Mouse (Mus musculus) thymus, postnatal 25 days (tissue): Measurements from ENCODE around the gene Dab1.

Experiments used
- DNase-seq: peaks from one replicate; pipeline ENCODE4 v3.0.0; 2022

The Dab1 gene

GRCm38 (mm10) chr4:104705664-104706645 is 1086.8 kb downstream of the Dab1 start:
- no peak for DNase-seq

- no peak for DNase-seq
These were observed 1093.4 kb downstream of the Dab1 start for GRCm38 (mm10) chr4:104712338-104713083.

- DNase-seq, result no peak
These were observed 1095.9 kb downstream of the Dab1 start for GRCm38 (mm10) chr4:104714925-104715519.

- no peak for DNase-seq
These were observed 1096.7 kb downstream of the Dab1 start for GRCm38 (mm10) chr4:104715857-104716256.

GRCm38 (mm10) chr4:104716506-104716905 is 1097.3 kb downstream of the Dab1 start:
- DNase-seq, result no peak

GRCm38 (mm10) chr4:104718973-104719795 is 1100.0 kb downstream of the Dab1 start:
- DNase-seq, result no peak

- DNase-seq, result no peak
These were observed 1104.4 kb downstream of the Dab1 start for GRCm38 (mm10) chr4:104723527-104724045.

- DNase-seq, result no peak
These were observed 1105.1 kb downstream of the Dab1 start for GRCm38 (mm10) chr4:104724258-104724657.

GRCm38 (mm10) chr4:104725673-104726072 is 1106.5 kb downstream of the Dab1 start:
- no peak for DNase-seq

- DNase-seq, result no peak
These were observed 1110.0 kb downstream of the Dab1 start for GRCm38 (mm10) chr4:104729185-104729584.

- DNase-seq, result no peak
These were observed 1127.3 kb downstream of the Dab1 start for GRCm38 (mm10) chr4:104746500-104746899.

- DNase-seq, result no peak
These were observed 1134.9 kb downstream of the Dab1 start for GRCm38 (mm10) chr4:104754090-104754489.

GRCm38 (mm10) chr4:104760878-104761624 is 1141.9 kb downstream of the Dab1 start:
- DNase-seq, result no peak

GRCm38 (mm10) chr4:104766065-104766464 is 1146.9 kb downstream of the Dab1 start, which contains the start of gene C8b:
Gene C8b (plus strand): TSS chr4:104766317.
- no peak for DNase-seq

- no peak for DNase-seq
These were observed 1149.0 kb downstream of the Dab1 start for GRCm38 (mm10) chr4:104768190-104768589.

GRCm38 (mm10) chr4:104769602-104770001 is 1150.4 kb downstream of the Dab1 start:
- no peak for DNase-seq

- no peak for DNase-seq
These were observed 1151.2 kb downstream of the Dab1 start for GRCm38 (mm10) chr4:104770331-104770730.

GRCm38 (mm10) chr4:104775601-104776000 is 1156.4 kb downstream of the Dab1 start:
- no peak for DNase-seq

GRCm38 (mm10) chr4:104779460-104779859 is 1160.3 kb downstream of the Dab1 start:
- DNase-seq, result no peak

- no peak for DNase-seq
These were observed 1162.3 kb downstream of the Dab1 start for GRCm38 (mm10) chr4:104781441-104781840.

GRCm38 (mm10) chr4:104782346-104782745 is 1163.2 kb downstream of the Dab1 start:
- DNase-seq, result no peak
